20 mouse cellular contexts compared by ENCODE assay signal in the genomic region with DNA sequence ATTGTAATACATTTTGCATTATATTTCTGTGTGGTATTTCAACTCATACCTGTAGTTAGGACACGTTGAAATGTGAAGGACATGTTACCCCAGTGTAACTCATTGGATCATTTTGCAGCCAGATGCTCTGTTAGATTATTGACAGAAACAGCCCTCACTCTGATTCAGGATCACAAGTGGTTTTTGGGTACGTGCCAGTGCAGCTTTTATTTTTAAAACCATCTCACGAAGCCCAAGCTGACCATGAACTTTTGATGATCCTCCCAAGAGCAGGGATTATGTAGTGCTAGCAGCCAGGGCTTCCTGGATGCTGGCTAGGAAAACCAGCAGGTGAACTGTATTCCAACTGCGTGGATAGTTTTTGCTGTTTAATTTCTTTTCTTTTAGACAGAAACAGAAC. TPM values are rescaled to one million over a fixed set of nuclear protein-coding genes. Genes with fewer than 3 reads are reported as not detected.
DNase-seq lines count a peak whose midpoint lies in the region; ATAC-seq and TF ChIP-seq lines count a peak whose summit lies in the region.
"Had no signal": no experiment of that assay in that cellular context is flagged by ENCODE, and none has a peak within 500 bp of the region (broad histone marks: within the 10 kb centered on the region; RNA-seq: fewer than 3 reads in every experiment).

No protein-coding gene starts in this region.

- no peaks in the 10 kb centered on the region for H3K9me3 ChIP-seq in midbrain, postnatal 0 days (ENCODE audit: low read length)
- H3K9me3 ChIP-seq in midbrain, embryonic 15.5 days = no peaks in the 10 kb centered on the region
- H3K9me3 ChIP-seq: forebrain, embryonic 13.5 days; heart, embryonic 10.5 days; liver, embryonic 12.5 days; midbrain, embryonic 12.5 days had no signal

- H3K27ac ChIP-seq in gastrocnemius, adult 2 months = 0 out of 2 replicates have a peak overlapping the region, but pooled peaks have one; percentile 7
- no peak overlapping the region for H3K27ac ChIP-seq in midbrain, postnatal 0 days (ENCODE audit: low read depth, low read length)
- no peak overlapping the region for H3K27ac ChIP-seq in midbrain, embryonic 15.5 days
- H3K27ac ChIP-seq: forebrain, embryonic 13.5 days; heart, embryonic 10.5 days; hindbrain, embryonic 14.5 days; kidney, postnatal 0 days; liver, embryonic 12.5 days; midbrain, embryonic 12.5 days had no signal

- no peaks in the 10 kb centered on the region for H3K27me3 ChIP-seq in midbrain, postnatal 0 days (ENCODE audit: insufficient read depth, low read length)
- no peaks in the 10 kb centered on the region for H3K27me3 ChIP-seq in midbrain, embryonic 15.5 days (replicated peaks)
- H3K27me3 ChIP-seq: forebrain, embryonic 13.5 days; liver, embryonic 12.5 days; midbrain, embryonic 12.5 days had no signal

- peak; percentile 34 for DNase-seq in gastrocnemius, adult 2 months
- no peak for DNase-seq in gastrocnemius, postnatal 25 days
- peak; percentile 3 for DNase-seq in midbrain, postnatal 0 days (ENCODE audit: low spot score)
- DNase-seq in adrenal gland, postnatal 25 days = peak; percentile 39
- DNase-seq in spleen, postnatal 36 days (ENCODE audit: low spot score in 2 of 2) = no peak
- no peak for DNase-seq in spleen, postnatal 4 days (ENCODE audit: low spot score in 2 of 2)
- DNase-seq: B cell, adult 2 months; cerebellum, postnatal 10 days; embryo, embryonic 11 days; lung, embryonic 14.5 days; lung, postnatal 4 days; thymus, postnatal 25 days had no signal

- no peaks in the 10 kb centered on the region for H3K36me3 ChIP-seq in midbrain, postnatal 0 days (ENCODE audit: insufficient read depth, low read length)
- no peaks in the 10 kb centered on the region for H3K36me3 ChIP-seq in midbrain, embryonic 15.5 days (replicated peaks)
- H3K36me3 ChIP-seq: heart, embryonic 10.5 days; liver, embryonic 12.5 days; midbrain, embryonic 12.5 days had no signal

- H3K4me1 ChIP-seq in midbrain, postnatal 0 days (ENCODE audit: insufficient read depth, low read length) = no peaks in the 10 kb centered on the region
- H3K4me1 ChIP-seq in midbrain, embryonic 15.5 days = no peaks in the 10 kb centered on the region
- H3K4me1 ChIP-seq: forebrain, embryonic 13.5 days; heart, embryonic 10.5 days; liver, embryonic 12.5 days; midbrain, embryonic 12.5 days had no signal

- no peak overlapping the region for H3K9ac ChIP-seq in midbrain, postnatal 0 days (replicated peaks; ENCODE audit: low read length, poor library complexity, severe bottlenecking)
- no peak overlapping the region for H3K9ac ChIP-seq in midbrain, embryonic 15.5 days
- H3K9ac ChIP-seq: forebrain, embryonic 13.5 days; hindbrain, embryonic 14.5 days; liver, embryonic 12.5 days; lung, embryonic 14.5 days; midbrain, embryonic 12.5 days had no signal

- 61% methylated on average over 4 of the region's 4 CpGs for whole genome bisulfite sequencing in midbrain, postnatal 0 days
- WGBS in midbrain, embryonic 15.5 days = 71% methylated on average over 4 of the region's 4 CpGs

- H3K4me2 ChIP-seq in midbrain, postnatal 0 days (ENCODE audit: low read depth, low read length, poor library complexity, severe bottlenecking) = no peak overlapping the region
- no peak overlapping the region for H3K4me2 ChIP-seq in midbrain, embryonic 15.5 days
- H3K4me2 ChIP-seq: forebrain, embryonic 13.5 days; hindbrain, embryonic 14.5 days; liver, embryonic 12.5 days; lung, embryonic 14.5 days; midbrain, embryonic 12.5 days had no signal

- intact Hi-C loops in gastrocnemius, adult 2 months (cut with DNase I) = no loop called here

- TF ChIP-seq CTCF in gastrocnemius, adult 2 months (IDR thresholded peaks at IDR 0.05) = no peak
- no peak for TF ChIP-seq CTCF in midbrain, postnatal 0 days (IDR thresholded peaks at IDR 0.05)

- no peak for ATAC-seq in midbrain, postnatal 0 days (ENCODE audit: low FRiP score)
- no peak for ATAC-seq in midbrain, embryonic 15.5 days (replicated peaks)
- ATAC-seq: forebrain, embryonic 13.5 days; intestine, embryonic 16.5 days; liver, embryonic 12.5 days had no signal

- H3K4me3 ChIP-seq in gastrocnemius, adult 2 months = no peak overlapping the region
- no peak overlapping the region for H3K4me3 ChIP-seq in midbrain, postnatal 0 days (ENCODE audit: low read depth, low read length)
- H3K4me3 ChIP-seq in midbrain, embryonic 15.5 days = no peak overlapping the region
- H3K4me3 ChIP-seq: forebrain, embryonic 13.5 days; heart, embryonic 10.5 days; liver, embryonic 12.5 days; midbrain, embryonic 12.5 days had no signal

RNA-seq across cellular contexts. Expression of a gene that starts 19.6 kb away (rescaled TPM):
- 10 to 100 TPM; 52.7 to 85.0 TPM for total RNA-seq in gastrocnemius, adult 2 months (2021)
- 10 to 100 TPM; 41.7 to 48.3 TPM for total RNA-seq in gastrocnemius, postnatal 25 days (2021)
- total RNA-seq in midbrain, postnatal 0 days (2014; rRNA removed) = 23.7 and 39.5 TPM in 2 replicates
- 5.9 and 8.4 TPM in 2 replicates for polyA plus RNA-seq in midbrain, postnatal 0 days (2015; fragmentation: Nextera tagmentation; extraction: Ambion mirVana)
- 14.8 and 15.5 TPM in 2 replicates for polyA plus RNA-seq in midbrain, embryonic 15.5 days (2015; fragmentation: Nextera tagmentation; extraction: Ambion mirVana)
- 106 and 129 TPM in 2 replicates for total RNA-seq in adrenal gland, postnatal 25 days (2021)

Comparison
In these comparisons a context has a peak if more than half of its experiments do, and no peak if none do; other contexts are left out.
1. DNase-seq: peak in gastrocnemius, adult 2 months (single experiment), midbrain, postnatal 0 days (single experiment) and adrenal gland, postnatal 25 days (single experiment); none in gastrocnemius, postnatal 25 days (single experiment), spleen, postnatal 36 days (0 of 2) and spleen, postnatal 4 days (0 of 2).